Mouse (Mus musculus) E14TG2a.4 (cell line): ENCODE measurements around the gene Cd5l.
A peak's percentile ranks its signal among the peaks of the same experiment; 100 is the strongest.

Source experiments
- H3K27me3 ChIP-seq: 2 replicates; pipeline ENCODE4 v1.6.1; 2014; ENCODE audit warnings: low read length, control low read depth; ENCODE audit not compliant: insufficient read depth
- H3K36me3 ChIP-seq: 2 replicates; pipeline ENCODE4 v1.6.1; 2014; ENCODE audit warnings: low read length, control low read depth; ENCODE audit not compliant: insufficient read depth
- H3K4me1 ChIP-seq: replicated peaks from 2 replicates; pipeline ENCODE4 v1.6.1; 2014; ENCODE audit warnings: low read depth, low read length, control low read depth
- H3K4me3 ChIP-seq: replicated peaks from 2 replicates; pipeline ENCODE4 v1.5.1; 2014; ENCODE audit warnings: mild to moderate bottlenecking, low read length
- H3K9me3 ChIP-seq: 2 replicates; pipeline ENCODE4 v1.6.1; 2014; ENCODE audit warnings: low read length, control low read depth
- CTCF ChIP-seq: conservative IDR thresholded peaks from 2 replicates; pipeline ENCODE4 v1.5.1; 2014; ENCODE audit warnings: low read length
- NANOG ChIP-seq: IDR thresholded peaks from 2 replicates; pipeline ENCODE4 v1.6.1; 2014; ENCODE audit warnings: borderline replicate concordance, low read length, mixed read lengths
- POU5F1 ChIP-seq: IDR thresholded peaks from 2 replicates; pipeline ENCODE4 v1.6.1; 2014; ENCODE audit warnings: low read length, borderline replicate concordance

Gene Cd5l

GRCm38 (mm10) chr3:87390935-87391334, 33.3 kb downstream of the Cd5l start:
- TF ChIP-seq POU5F1 = no peak

GRCm38 (mm10) chr3:87398809-87399208, 41.1 kb downstream of the Cd5l start:
- Histone ChIP-seq H3K27me3 (no peaks in the 10 kb centered on the region), H3K36me3 (no peaks in the 10 kb centered on the region), H3K9me3 (peaks cover 12% of the 10 kb centered on the region), H3K4me1 (peaks cover 6% of the 10 kb centered on the region; the same call in 1 of the 2 replicates), H3K4me3 (no peak overlapping the region)
- TF ChIP-seq CTCF (no peak), NANOG (no peak), POU5F1 (no peak)

More at GRCm38 (mm10) chr3:87390935-87391334, 33.3 kb downstream of the Cd5l start:
- H3K36me3 ChIP-seq = no peaks in the 10 kb centered on the region
- no peaks in the 10 kb centered on the region; the same call in 1 of the 2 replicates for H3K27me3 ChIP-seq
- peaks cover 11% of the 10 kb centered on the region for H3K9me3 ChIP-seq
- no peaks in the 10 kb centered on the region for H3K4me1 ChIP-seq
- no peak overlapping the region for H3K4me3 ChIP-seq

GRCm38 (mm10) chr3:87399906-87400305, 42.2 kb downstream of the Cd5l start:
- H3K27me3 ChIP-seq = no peaks in the 10 kb centered on the region
- H3K9me3 ChIP-seq = peaks cover 11% of the 10 kb centered on the region
- H3K4me1 ChIP-seq = peaks cover 6% of the 10 kb centered on the region; the same call in 1 of the 2 replicates
- no peak overlapping the region for H3K4me3 ChIP-seq
- no peaks in the 10 kb centered on the region for H3K36me3 ChIP-seq
- TF ChIP-seq NANOG = no peak
- TF ChIP-seq POU5F1 = no peak
- TF ChIP-seq CTCF = no peak

GRCm38 (mm10) chr3:87401321-87401720, 43.6 kb downstream of the Cd5l start:
- H3K36me3 ChIP-seq = no peaks in the 10 kb centered on the region

GRCm38 (mm10) chr3:87408171-87408570, 50.5 kb downstream of the Cd5l start:
- no peaks in the 10 kb centered on the region for H3K36me3 ChIP-seq
- TF ChIP-seq CTCF = peak; percentile 84
- TF ChIP-seq NANOG = no peak
- H3K9me3 ChIP-seq = 0 out of 2 replicates have a peak, but pooled peaks cover 3% of the 10 kb centered on the region
- H3K4me1 ChIP-seq = peaks cover 37% of the 10 kb centered on the region
- H3K4me3 ChIP-seq = no peak overlapping the region
- H3K27me3 ChIP-seq = no peaks in the 10 kb centered on the region

More at GRCm38 (mm10) chr3:87401321-87401720, 43.6 kb downstream of the Cd5l start:
- peaks cover 6% of the 10 kb centered on the region; the same call in 1 of the 2 replicates for H3K4me1 ChIP-seq
- H3K27me3 ChIP-seq = no peaks in the 10 kb centered on the region
- no peak for TF ChIP-seq CTCF
- TF ChIP-seq POU5F1 = no peak
- no peak for TF ChIP-seq NANOG
- no peak overlapping the region for H3K4me3 ChIP-seq
- no peaks in the 10 kb centered on the region for H3K9me3 ChIP-seq

GRCm38 (mm10) chr3:87409196-87409935, 51.7 kb downstream of the Cd5l start:
- H3K4me3 ChIP-seq = no peak overlapping the region
- no peaks in the 10 kb centered on the region for H3K36me3 ChIP-seq
- H3K4me1 ChIP-seq = peaks cover 35% of the 10 kb centered on the region
- TF ChIP-seq POU5F1 (no peak), CTCF (no peak), NANOG (no peak)
- H3K9me3 ChIP-seq = 0 out of 2 replicates have a peak, but pooled peaks cover 3% of the 10 kb centered on the region
- H3K27me3 ChIP-seq = no peaks in the 10 kb centered on the region

- peaks cover 35% of the 10 kb centered on the region for H3K4me1 ChIP-seq
- no peak overlapping the region for H3K4me3 ChIP-seq
- H3K36me3 ChIP-seq = no peaks in the 10 kb centered on the region
- H3K9me3 ChIP-seq = 0 out of 2 replicates have a peak, but pooled peaks cover 3% of the 10 kb centered on the region
- TF ChIP-seq CTCF (no peak), NANOG (no peak), POU5F1 (no peak)
- H3K27me3 ChIP-seq = no peaks in the 10 kb centered on the region
Measured at GRCm38 (mm10) chr3:87410605-87411004, 52.9 kb downstream of the Cd5l start.

- no peaks in the 10 kb centered on the region for H3K36me3 ChIP-seq
- peak overlapping the region; percentile 57 for H3K4me3 ChIP-seq
- peaks cover 35% of the 10 kb centered on the region for H3K4me1 ChIP-seq
- H3K27me3 ChIP-seq = no peaks in the 10 kb centered on the region
- TF ChIP-seq CTCF (peak; percentile 30), NANOG (no peak)
- H3K9me3 ChIP-seq = 0 out of 2 replicates have a peak, but pooled peaks cover 3% of the 10 kb centered on the region
Measured at GRCm38 (mm10) chr3:87411150-87411549, 53.5 kb downstream of the Cd5l start.

- peaks cover 4% of the 10 kb centered on the region for H3K4me1 ChIP-seq
- H3K9me3 ChIP-seq = peaks cover 21% of the 10 kb centered on the region
- H3K36me3 ChIP-seq = no peaks in the 10 kb centered on the region
- H3K27me3 ChIP-seq = no peaks in the 10 kb centered on the region
- no peak overlapping the region for H3K4me3 ChIP-seq
- TF ChIP-seq CTCF = no peak
- TF ChIP-seq NANOG = no peak
- no peak for TF ChIP-seq POU5F1
Measured at GRCm38 (mm10) chr3:87420645-87421044, 63.0 kb downstream of the Cd5l start.
